Mouse (Mus musculus) CH12.LX (cell line): ENCODE data around the gene Btbd3. TPM values are rescaled to one million over a fixed set of nuclear protein-coding genes. Genes with fewer than 3 reads are reported as not detected.

Experiments used
- DNase-seq: peaks from one replicate; pipeline ENCODE4 v3.0.0-alpha.2; 2013; ENCODE audit errors: extremely low read depth
- H3K27ac ChIP-seq: 2 replicates; pipeline ENCODE4 v1.5.1; 2012; ENCODE audit warnings: low read depth, mild to moderate bottlenecking, control low read depth, moderate library complexity; ENCODE audit not compliant: insufficient read depth
- H3K27me3 ChIP-seq: replicated peaks from 2 replicates; pipeline ENCODE3; 2012; ENCODE audit warnings: inconsistent platforms
- H3K36me3 ChIP-seq, 2 experiments: replicated peaks in 1 of 2; 2 replicates each; pipeline versions ENCODE3 to v1.6.1; 2012; ENCODE audit warnings: inconsistent platforms in 1 of 2, low read length in 1 of 2, mild to moderate bottlenecking in 1 of 2, mixed read lengths in 1 of 2, moderate library complexity in 1 of 2; ENCODE audit not compliant: control insufficient read depth in 1 of 2, insufficient read depth in 1 of 2
- H3K4me1 ChIP-seq, 2 experiments: 2 replicates each; pipeline ENCODE4 v1.6.1; 2012; ENCODE audit warnings: inconsistent platforms in 1 of 2, moderate library complexity in 1 of 2; ENCODE audit not compliant: insufficient read depth in 2 of 2, control insufficient read depth in 1 of 2
- H3K4me2 ChIP-seq: 2 replicates; pipeline ENCODE4 v1.6.1; 2012; ENCODE audit warnings: low read depth, mild to moderate bottlenecking, control low read depth; ENCODE audit not compliant: poor library complexity, insufficient read depth, severe bottlenecking
- H3K4me3 ChIP-seq, 3 experiments: fragments of 150-350 bp in 1 of 3; sonication (generic) in 1 of 3; replicated peaks in 1 of 3; 2 replicates each; pipeline versions ENCODE3 to v1.5.1; 2011 to 2012; ENCODE audit warnings: low read depth in 2 of 3, low read length in 2 of 3, mild to moderate bottlenecking in 2 of 3, moderate library complexity in 2 of 3, control low read depth in 1 of 3, improper control_type of control experiment in 1 of 3, inconsistent platforms in 1 of 3, mixed read lengths in 1 of 3; ENCODE audit not compliant: poor library complexity in 1 of 3
- H3K79me2 ChIP-seq: replicated peaks from 2 replicates; pipeline ENCODE4 v1.6.1; 2012; ENCODE audit warnings: mild to moderate bottlenecking, moderate library complexity; ENCODE audit not compliant: control insufficient read depth, poor library complexity, insufficient read depth, severe bottlenecking; ENCODE audit errors: extremely low read depth
- H3K9ac ChIP-seq: 2 replicates; pipeline ENCODE4 v1.6.1; 2012; ENCODE audit warnings: low read depth, mild to moderate bottlenecking, control low read depth, moderate library complexity; ENCODE audit not compliant: insufficient read depth
- H3K9me3 ChIP-seq: replicated peaks from 2 replicates; pipeline ENCODE3; 2012; ENCODE audit warnings: low read length, inconsistent platforms, mixed read lengths
- BHLHE40 ChIP-seq: IDR thresholded peaks from 2 replicates; pipeline ENCODE4 v1.6.1; 2011; ENCODE audit warnings: mild to moderate bottlenecking, low read depth, low read length, improper control_type of control experiment
- EP300 ChIP-seq: IDR thresholded peaks from 2 replicates; pipeline ENCODE4 v1.6.1; 2011; ENCODE audit warnings: low read length, improper control_type of control experiment
- ETS1 ChIP-seq: conservative IDR thresholded peaks from 2 replicates; pipeline ENCODE4 v1.6.1; 2012; ENCODE audit warnings: low read depth, mild to moderate bottlenecking, inconsistent platforms, low read length, improper control_type of control experiment, moderate library complexity
- GABPA ChIP-seq: IDR thresholded peaks from 2 replicates; pipeline ENCODE4 v1.6.1; 2012; ENCODE audit warnings: low read depth, low read length, improper control_type of control experiment, inconsistent platforms; ENCODE audit not compliant: insufficient replicate concordance
- JUN ChIP-seq: IDR thresholded peaks from 2 replicates; pipeline ENCODE4 v1.6.1; 2011; ENCODE audit warnings: low read depth, mild to moderate bottlenecking, low read length, improper control_type of control experiment, moderate library complexity; ENCODE audit not compliant: insufficient read depth
- JUND ChIP-seq: conservative IDR thresholded peaks from 2 replicates; pipeline ENCODE4 v1.6.1; 2011; ENCODE audit warnings: low read depth, low read length, improper control_type of control experiment
- MAFK ChIP-seq: IDR thresholded peaks from 2 replicates; pipeline ENCODE4 v1.6.1; 2011; ENCODE audit warnings: low read length, improper control_type of control experiment; ENCODE audit not compliant: insufficient replicate concordance
- MAX ChIP-seq: IDR thresholded peaks from 2 replicates; pipeline ENCODE4 v1.6.1; 2011; ENCODE audit warnings: low read length, improper control_type of control experiment
- MXI1 ChIP-seq: IDR thresholded peaks from 2 replicates; pipeline ENCODE4 v1.6.1; 2011; ENCODE audit warnings: mild to moderate bottlenecking, low read depth, low read length, improper control_type of control experiment
- RCOR1 ChIP-seq: conservative IDR thresholded peaks from 2 replicates; pipeline ENCODE4 v1.6.1; 2012; ENCODE audit warnings: low read depth, mild to moderate bottlenecking, inconsistent platforms, low read length, improper control_type of control experiment
- SMC3 ChIP-seq: IDR thresholded peaks from 2 replicates; pipeline ENCODE4 v1.6.1; 2011; ENCODE audit warnings: low read depth, low read length, improper control_type of control experiment
- TBP ChIP-seq: conservative IDR thresholded peaks from 2 replicates; pipeline ENCODE4 v1.6.1; 2011; ENCODE audit warnings: low read depth, low read length, improper control_type of control experiment
- TCF12 ChIP-seq: IDR thresholded peaks from 2 replicates; pipeline ENCODE4 v1.6.1; 2014; ENCODE audit warnings: low read depth, mild to moderate bottlenecking, inconsistent platforms, low read length, improper control_type of control experiment
- USF1 ChIP-seq: IDR thresholded peaks from 2 replicates; pipeline ENCODE4 v1.6.1; 2014; ENCODE audit warnings: low read depth, mild to moderate bottlenecking, inconsistent platforms, low read length, improper control_type of control experiment
- USF2 ChIP-seq: conservative IDR thresholded peaks from 2 replicates; pipeline ENCODE4 v1.6.1; 2011; ENCODE audit warnings: low read depth, low read length, improper control_type of control experiment
- ZKSCAN1 ChIP-seq: IDR thresholded peaks from 2 replicates; pipeline ENCODE4 v1.6.1; 2012; ENCODE audit warnings: low read depth, inconsistent platforms, low read length, improper control_type of control experiment, borderline replicate concordance
- ZNF384 ChIP-seq: IDR thresholded peaks from 2 replicates; pipeline ENCODE4 v1.6.1; 2012; ENCODE audit warnings: low read depth, low read length, improper control_type of control experiment, inconsistent platforms
- dilution Hi-C: fragments of 300-500 bp; cut with MboI; formaldehyde crosslinking; loops from 2 replicates; pipeline ENCODE4 v1.14.3; 2020; ENCODE audit warnings: low sequenced_read_pairs; ENCODE audit not compliant: extremely low pct_unique_long_range_greater_than_20kb, extremely low pct_ligation_motif_present
- in situ Hi-C: fragments of 300-500 bp; cut with MboI; formaldehyde crosslinking; loops from 3 replicates; pipeline ENCODE4 v1.14.3; 2019; ENCODE audit warnings: low sequenced_read_pairs, low pct_ligation_motif_present, low pct_unique_long_range_greater_than_20kb, mixed read lengths
- polyA plus RNA-seq: library from polyadenylated mRNA; unstranded; fragments of >175 nt; gene quantifications from 2 replicates; pipeline ENCODE4 v1.2.1, GENCODE M21; 2012; ENCODE audit warnings: low read depth; ENCODE audit not compliant: insufficient read length
- total RNA-seq, 2 experiments: library from RNA; depleted of rRNA; stranded (reverse); fragments of 300-350 nt in 1 of 2; fragments of >200 nt in 1 of 2; gene quantifications; 2 replicates each; pipeline ENCODE4 v1.2.3; 2012 to 2014

Btbd3 gene
- total and polyA plus RNA-seq, 3 experiments, result not detected

DNA sequence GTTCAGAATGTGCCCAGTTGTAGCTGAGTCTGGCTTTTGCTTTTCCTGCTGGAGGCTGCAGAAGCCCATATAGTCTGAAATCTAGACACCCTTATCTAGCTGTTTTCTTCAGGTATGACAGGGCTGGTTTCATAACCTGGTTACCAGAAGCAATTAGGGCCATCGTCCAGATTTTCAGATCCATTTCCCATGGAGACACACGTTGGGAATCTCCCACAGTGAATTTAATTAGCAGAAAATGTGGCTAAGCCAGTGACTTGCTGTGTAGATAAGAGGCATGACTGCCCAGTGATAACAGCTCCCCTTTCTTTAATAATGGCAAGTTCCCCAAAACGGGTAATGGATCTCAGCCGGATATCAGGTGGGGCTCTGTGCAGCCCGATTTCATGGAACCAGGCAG lies 146.7 kb downstream of the Btbd3 start:
- Histone ChIP-seq H3K9ac (no peak overlapping the region), H3K36me3 (no peaks in the 10 kb centered on the region), H3K4me1 (no peaks in the 10 kb centered on the region), H3K4me2 (no peak overlapping the region), H3K27ac (no peak overlapping the region), H3K79me2 (no peaks in the 10 kb centered on the region), H3K27me3 (no peaks in the 10 kb centered on the region), H3K4me3 (no peak overlapping the region), H3K9me3 (peaks cover 60% of the 10 kb centered on the region)
- dilution Hi-C loops, result no loop called here
- TF ChIP-seq RCOR1 (no peak), TCF12 (no peak), USF1 (no peak), BHLHE40 (no peak), USF2 (no peak), ETS1 (no peak), ZKSCAN1 (no peak), MXI1 (no peak), MAX (no peak), GABPA (no peak), TBP (no peak), EP300 (no peak), JUND (no peak), ZNF384 (no peak), JUN (no peak), SMC3 (no peak)
- in situ Hi-C loops, result no loop called here
- DNase-seq, result no peak

DNA sequence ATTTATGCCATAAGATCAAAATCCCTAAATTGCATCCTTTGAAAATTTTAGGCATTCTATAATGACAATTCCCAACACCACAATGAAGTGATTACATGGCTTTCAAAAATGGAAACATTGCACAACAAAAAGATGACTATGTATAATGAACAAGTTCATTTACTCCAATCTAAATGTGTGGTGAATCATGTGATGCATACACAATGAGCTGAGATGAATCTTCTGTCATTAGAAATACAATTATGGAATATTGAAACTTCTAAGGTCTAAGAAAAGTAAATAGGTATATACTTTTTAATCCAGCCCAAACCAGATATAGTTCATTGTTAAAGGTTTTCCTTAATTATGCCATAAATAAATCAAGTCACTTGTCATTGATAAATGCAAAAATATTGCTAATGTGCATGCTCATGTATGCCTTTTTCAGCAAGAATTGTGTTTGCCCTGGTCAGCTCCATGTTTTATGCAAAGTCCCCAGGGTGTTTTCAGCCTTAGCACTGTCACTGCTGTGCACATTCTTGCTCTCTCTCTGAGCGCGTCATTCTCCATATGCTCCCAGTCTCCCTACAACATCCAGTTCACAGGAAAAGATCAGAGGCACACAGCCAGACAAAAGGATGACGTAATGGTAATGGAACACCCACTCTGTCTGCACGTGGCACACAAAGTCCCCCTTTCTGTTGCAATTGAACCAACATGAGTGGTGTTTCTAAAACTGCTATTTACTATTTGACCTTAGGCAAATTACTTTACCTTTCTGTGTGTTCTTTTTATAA lies 149.6 kb downstream of the Btbd3 start:
- H3K4me3 ChIP-seq, result no peak overlapping the region
- in situ Hi-C loops, result no loop called here

More for the DNA sequence above, 149.6 kb downstream of the Btbd3 start:
- Histone ChIP-seq H3K9ac (no peak overlapping the region), H3K27me3 (no peaks in the 10 kb centered on the region), H3K9me3 (peaks cover 53% of the 10 kb centered on the region), H3K4me1 (no peaks in the 10 kb centered on the region), H3K4me2 (no peak overlapping the region), H3K79me2 (no peaks in the 10 kb centered on the region), H3K27ac (no peak overlapping the region), H3K36me3 (no peaks in the 10 kb centered on the region)
- dilution Hi-C loops, result no loop called here
- no peak for TF ChIP-seq MAFK
- DNase-seq, result no peak
